ENCODE assay signal across 19 mouse cellular contexts in genomic region chr13:9022623-9023022, GRCm38 (mm10). TPM values are rescaled to one million over a fixed set of nuclear protein-coding genes. Genes with fewer than 3 reads are reported as not detected.
DNase-seq lines count a peak whose midpoint lies in the region; ATAC-seq lines count a peak whose summit lies in the region.
"Had no signal": no experiment of that assay in that cellular context is flagged by ENCODE, and none has a peak within 500 bp of the region (broad histone marks: within the 10 kb centered on the region; RNA-seq: fewer than 3 reads in every experiment).

No protein-coding gene starts in this region.

- peaks cover 51% of the 10 kb centered on the region for H3K4me1 ChIP-seq in liver, embryonic 12.5 days
- H3K4me1 ChIP-seq: forebrain, embryonic 15.5 days; hindbrain, embryonic 15.5 days; limb, embryonic 10.5 days had no signal

- H3K27ac ChIP-seq in liver, embryonic 12.5 days: no peak overlapping the region
- H3K27ac ChIP-seq: forebrain, embryonic 15.5 days; hindbrain, embryonic 15.5 days; limb, embryonic 10.5 days had no signal

- no peaks in the 10 kb centered on the region for H3K27me3 ChIP-seq in liver, embryonic 12.5 days (replicated peaks)
- H3K27me3 ChIP-seq: forebrain, embryonic 15.5 days; hindbrain, embryonic 15.5 days had no signal

- DNase-seq in B cell, adult 2 months: peak; percentile 38 to 40
- DNase-seq in c-Kit-positive CD71-negative TER-119-negative erythroid progenitor cells, embryonic 14.5 days (ENCODE audit: low read depth): peak; percentile 46
- no peak for DNase-seq in cerebellum, postnatal 36 days
- no peak for DNase-seq in thymus, postnatal 36 days
- DNase-seq in embryo, embryonic 10.5 days (ENCODE audit: low spot score): no peak
- no peak for DNase-seq in urinary bladder, adult 2 months (ENCODE audit: low spot score)
- DNase-seq: cerebellum, adult 8-10 months; heart, adult 18-20 months; kidney, adult 8-10 months; lung, adult 2 months; right cerebral cortex, adult 18-20 months; thymus, adult 18-20 months had no signal

- WGBS in liver, embryonic 12.5 days (ENCODE audit: insufficient replicate concordance): 14% methylated on average over 1 of the region's 1 CpGs

- H3K9ac ChIP-seq in liver, embryonic 12.5 days: no peak overlapping the region
- H3K9ac ChIP-seq: forebrain, embryonic 15.5 days; hindbrain, embryonic 15.5 days had no signal

- 0 out of 2 replicates have a peak, but pooled peaks have one; percentile 28 for ATAC-seq in liver, embryonic 12.5 days
- ATAC-seq in neutrophil, adult 5-6 weeks (ENCODE audit: extremely low read depth, insufficient number of reproducible peaks, low FRiP score, poor library complexity, severe bottlenecking): peak; percentile 89
- ATAC-seq: activated CD4-positive, CD25-positive, alpha-beta regulatory T cell, adult 4 months; CD4-positive, CD25-positive, alpha-beta regulatory T cell, adult 4 months; forebrain, embryonic 15.5 days had no signal

- H3K36me3 ChIP-seq in liver, embryonic 12.5 days: no peaks in the 10 kb centered on the region
- H3K36me3 ChIP-seq: forebrain, embryonic 15.5 days; hindbrain, embryonic 15.5 days; limb, embryonic 10.5 days had no signal

- no peak overlapping the region for H3K4me3 ChIP-seq in liver, embryonic 12.5 days
- H3K4me3 ChIP-seq: forebrain, embryonic 15.5 days; hindbrain, embryonic 15.5 days; limb, embryonic 10.5 days had no signal

- no peaks in the 10 kb centered on the region for H3K9me3 ChIP-seq in liver, embryonic 12.5 days (replicated peaks)
- H3K9me3 ChIP-seq: forebrain, embryonic 15.5 days; hindbrain, embryonic 15.5 days; limb, embryonic 10.5 days had no signal

- no peak overlapping the region for H3K4me2 ChIP-seq in liver, embryonic 12.5 days
- H3K4me2 ChIP-seq: forebrain, embryonic 15.5 days; hindbrain, embryonic 15.5 days had no signal

RNA-seq across cellular contexts. Expression of gene Gtpbp4, which starts 26.7 kb away (rescaled TPM):
- polyA plus RNA-seq in liver, embryonic 12.5 days (2016; fragmentation: Nextera tagmentation; extraction: Ambion mirVana): 65.7 and 70.3 TPM in 2 replicates
- total RNA-seq in neutrophil, adult 5-6 weeks (2017): 54.8 and 57.2 TPM in 2 replicates
- 23.1 and 25.2 TPM in 2 replicates for polyA plus RNA-seq in urinary bladder, adult 2 months (2012; rRNA removed)

Comparison
In these comparisons a context has a peak if more than half of its experiments do, and no peak if none do; other contexts are left out.
1. DNase-seq: peak in B cell, adult 2 months (2 of 2) and c-Kit-positive CD71-negative TER-119-negative erythroid progenitor cells, embryonic 14.5 days (single experiment); none in cerebellum, postnatal 36 days (0 of 2), thymus, postnatal 36 days (0 of 2), embryo, embryonic 10.5 days (single experiment) and urinary bladder, adult 2 months (single experiment).